Mouse (Mus musculus) urinary bladder, postnatal 4 days (tissue): ENCODE results near the gene Crb3.

ENCODE experiments used
- DNase-seq, 2 experiments: peaks; one replicate each; pipeline ENCODE4 v3.0.0; 2021 to 2022; ENCODE audit warnings: low spot score in 2 of 2

Gene Crb3

GRCm38 (mm10) chr17:57105181-57106034 is 46.5 kb downstream of the Crb3 start, which contains the start of gene Tnfsf9:
Gene Tnfsf9 (plus strand): TSS chr17:57105325.
- no peak for DNase-seq

GRCm38 (mm10) chr17:57106035-57106368 is 47.1 kb downstream of the Crb3 start:
- DNase-seq: no peak

GRCm38 (mm10) chr17:57107064-57107463 is 48.2 kb downstream of the Crb3 start:
- no peak for DNase-seq

- no peak for DNase-seq
Measured at GRCm38 (mm10) chr17:57108040-57108665, 49.2 kb downstream of the Crb3 start.

- DNase-seq: no peak
Measured at GRCm38 (mm10) chr17:57108666-57109171, 49.8 kb downstream of the Crb3 start.

GRCm38 (mm10) chr17:57110005-57110404 is 51.1 kb downstream of the Crb3 start:
- DNase-seq: no peak

- DNase-seq: no peak
Measured at GRCm38 (mm10) chr17:57112768-57113474, 54.0 kb downstream of the Crb3 start.
